In the genomic region with DNA sequence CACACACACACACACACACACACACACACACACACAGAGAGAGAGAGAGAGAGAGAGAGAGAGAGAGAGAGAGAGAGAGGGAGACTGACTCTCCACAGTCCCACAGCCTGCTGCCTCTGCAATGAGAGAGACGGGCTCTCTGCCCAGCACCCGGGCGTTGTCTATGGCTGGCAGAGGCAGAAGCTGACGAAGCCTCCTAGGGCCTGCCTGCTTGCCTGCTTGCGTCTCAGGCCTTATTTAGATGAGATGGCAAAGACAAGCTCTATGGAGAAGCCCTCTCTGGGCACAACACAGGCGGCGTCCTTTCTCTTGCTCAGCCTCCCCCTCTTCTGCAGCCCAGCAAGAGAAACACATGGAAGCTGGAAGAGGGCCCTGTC, we compare ENCODE assay signal across 8 mouse cellular contexts. TPM values are rescaled to one million over a fixed set of nuclear protein-coding genes. Genes with fewer than 3 reads are reported as not detected.
A peak's percentile ranks its signal among the peaks of the same experiment; 100 is the strongest.
DNase-seq lines count a peak whose midpoint lies in the region; ATAC-seq and TF ChIP-seq lines count a peak whose summit lies in the region.

No protein-coding gene starts in this region.

- 0 out of 2 replicates have a peak overlapping the region, but pooled peaks have one; percentile 14 for H3K4me2 ChIP-seq in forebrain, embryonic 14.5 days (ENCODE audit: low read length)
- no peak overlapping the region for H3K4me2 ChIP-seq in forebrain, embryonic 16.5 days (ENCODE audit: low read length)
- H3K4me2 ChIP-seq in midbrain, postnatal 0 days (ENCODE audit: low read depth, low read length, poor library complexity, severe bottlenecking), result no peak overlapping the region
- no peak overlapping the region for H3K4me2 ChIP-seq in midbrain, embryonic 15.5 days

- no peak overlapping the region for H3K27ac ChIP-seq in forebrain, embryonic 14.5 days (ENCODE audit: low read depth, low read length)
- no peak overlapping the region for H3K27ac ChIP-seq in forebrain, embryonic 16.5 days (ENCODE audit: low read length)
- no peak overlapping the region for H3K27ac ChIP-seq in midbrain, postnatal 0 days (ENCODE audit: low read depth, low read length)
- H3K27ac ChIP-seq in midbrain, embryonic 15.5 days, result no peak overlapping the region
- peak overlapping the region; percentile 99 for H3K27ac ChIP-seq in layer of hippocampus, adult 2 months
- H3K27ac ChIP-seq in midbrain, embryonic 10.5 days (replicated peaks), result no peak overlapping the region

- no peaks in the 10 kb centered on the region for H3K36me3 ChIP-seq in forebrain, embryonic 14.5 days (ENCODE audit: control insufficient read depth, insufficient read depth, low read length)
- no peaks in the 10 kb centered on the region for H3K36me3 ChIP-seq in forebrain, embryonic 16.5 days (ENCODE audit: control insufficient read depth, insufficient read depth)
- H3K36me3 ChIP-seq in midbrain, postnatal 0 days (ENCODE audit: insufficient read depth, low read length), result no peaks in the 10 kb centered on the region
- H3K36me3 ChIP-seq in midbrain, embryonic 15.5 days (replicated peaks), result no peaks in the 10 kb centered on the region
- no peaks in the 10 kb centered on the region for H3K36me3 ChIP-seq in midbrain, embryonic 10.5 days

- no peak for TF ChIP-seq CTCF in midbrain, postnatal 0 days (IDR thresholded peaks at IDR 0.05)
- TF ChIP-seq CTCF in layer of hippocampus, adult 2 months (conservative IDR thresholded peaks at IDR 0.05), result no peak

- peaks cover 14% of the 10 kb centered on the region; the same call in 1 of the 2 replicates for H3K4me1 ChIP-seq in forebrain, embryonic 14.5 days (ENCODE audit: control insufficient read depth, insufficient read depth, low read length)
- H3K4me1 ChIP-seq in forebrain, embryonic 16.5 days (replicated peaks; ENCODE audit: control insufficient read depth, insufficient read depth, low read length), result peaks cover 44% of the 10 kb centered on the region
- H3K4me1 ChIP-seq in midbrain, postnatal 0 days (ENCODE audit: insufficient read depth, low read length), result peaks cover 5% of the 10 kb centered on the region; the same call in 1 of the 2 replicates
- H3K4me1 ChIP-seq in midbrain, embryonic 15.5 days, result peaks cover 38% of the 10 kb centered on the region
- H3K4me1 ChIP-seq in midbrain, embryonic 10.5 days, result peaks cover 47% of the 10 kb centered on the region

- DNase-seq in forebrain, embryonic 14.5 days (ENCODE audit: low spot score), result peak; percentile 60
- no peak for DNase-seq in midbrain, postnatal 0 days (ENCODE audit: low spot score)
- peak; percentile 72 to 78 for DNase-seq in layer of hippocampus, adult 2 months (ENCODE audit: low spot score in 2 of 2)
- peak; percentile 61 for DNase-seq in right cerebral cortex, postnatal 4 days
- no peak for DNase-seq in midbrain, embryonic 10.5 days (ENCODE audit: low spot score)
- DNase-seq in testis, postnatal 10 days (ENCODE audit: low spot score), result no peak

- H3K4me3 ChIP-seq in forebrain, embryonic 14.5 days (ENCODE audit: low read depth, low read length), result no peak overlapping the region
- H3K4me3 ChIP-seq in forebrain, embryonic 16.5 days (replicated peaks; ENCODE audit: low read length), result no peak overlapping the region
- no peak overlapping the region for H3K4me3 ChIP-seq in midbrain, postnatal 0 days (ENCODE audit: low read depth, low read length)
- H3K4me3 ChIP-seq in midbrain, embryonic 15.5 days, result no peak overlapping the region
- peak overlapping the region; percentile 30 for H3K4me3 ChIP-seq in layer of hippocampus, adult 2 months
- H3K4me3 ChIP-seq in midbrain, embryonic 10.5 days, result no peak overlapping the region

- peaks cover 41% of the 10 kb centered on the region for H3K27me3 ChIP-seq in forebrain, embryonic 14.5 days (replicated peaks; ENCODE audit: control insufficient read depth, insufficient read depth, low read length)
- H3K27me3 ChIP-seq in forebrain, embryonic 16.5 days (replicated peaks; ENCODE audit: control insufficient read depth, insufficient read depth, low read length), result peaks cover 34% of the 10 kb centered on the region
- H3K27me3 ChIP-seq in midbrain, postnatal 0 days (ENCODE audit: insufficient read depth, low read length), result 0 out of 2 replicates have a peak, but pooled peaks cover 3% of the 10 kb centered on the region
- peaks cover 37% of the 10 kb centered on the region for H3K27me3 ChIP-seq in midbrain, embryonic 15.5 days (replicated peaks)
- H3K27me3 ChIP-seq in midbrain, embryonic 10.5 days (ENCODE audit: low read depth, poor library complexity, severe bottlenecking), result peaks cover 79% of the 10 kb centered on the region

- WGBS in forebrain, embryonic 14.5 days, result 31% methylated on average over 7 of the region's 7 CpGs
- 30% methylated on average over 7 of the region's 7 CpGs for WGBS in forebrain, embryonic 16.5 days
- WGBS in midbrain, postnatal 0 days, result 29% methylated on average over 7 of the region's 7 CpGs
- WGBS in midbrain, embryonic 15.5 days, result 39% methylated on average over 7 of the region's 7 CpGs
- 50% methylated on average over 7 of the region's 7 CpGs for WGBS in midbrain, embryonic 10.5 days

- no peak overlapping the region for H3K9ac ChIP-seq in forebrain, embryonic 14.5 days (ENCODE audit: low read length)
- H3K9ac ChIP-seq in forebrain, embryonic 16.5 days (replicated peaks; ENCODE audit: low read depth, low read length), result no peak overlapping the region
- 0 out of 2 replicates have a peak overlapping the region, but pooled peaks have one; percentile 13 for H3K9ac ChIP-seq in midbrain, postnatal 0 days (replicated peaks; ENCODE audit: low read length, poor library complexity, severe bottlenecking)
- H3K9ac ChIP-seq in midbrain, embryonic 15.5 days, result no peak overlapping the region

- no peaks in the 10 kb centered on the region for H3K9me3 ChIP-seq in forebrain, embryonic 14.5 days (replicated peaks; ENCODE audit: control insufficient read depth, low read length)
- no peaks in the 10 kb centered on the region for H3K9me3 ChIP-seq in forebrain, embryonic 16.5 days (ENCODE audit: control insufficient read depth, low read length)
- no peaks in the 10 kb centered on the region for H3K9me3 ChIP-seq in midbrain, postnatal 0 days (ENCODE audit: low read length)
- no peaks in the 10 kb centered on the region for H3K9me3 ChIP-seq in midbrain, embryonic 15.5 days
- no peaks in the 10 kb centered on the region for H3K9me3 ChIP-seq in midbrain, embryonic 10.5 days (replicated peaks)

- no peak for ATAC-seq in forebrain, embryonic 14.5 days
- no peak for ATAC-seq in forebrain, embryonic 16.5 days
- no peak for ATAC-seq in midbrain, postnatal 0 days (ENCODE audit: low FRiP score)
- ATAC-seq in midbrain, embryonic 15.5 days (replicated peaks), result no peak

RNA-seq across cellular contexts. Expression of a gene that starts 4.6 kb away (rescaled TPM):
- polyA plus RNA-seq in forebrain, embryonic 14.5 days (2014; fragmentation: Nextera tagmentation; extraction: Ambion mirVana), result 2.7 and 3.4 TPM in 2 replicates
- 3.4 and 3.6 TPM in 2 replicates for polyA plus RNA-seq in forebrain, embryonic 16.5 days (2015; fragmentation: Nextera tagmentation; extraction: Ambion mirVana)
- total RNA-seq in midbrain, postnatal 0 days (2014; rRNA removed), result 20.5 and 24.4 TPM in 2 replicates
- polyA plus RNA-seq in midbrain, postnatal 0 days (2015; fragmentation: Nextera tagmentation; extraction: Ambion mirVana), result 8.7 and 9.2 TPM in 2 replicates
- polyA plus RNA-seq in midbrain, embryonic 15.5 days (2015; fragmentation: Nextera tagmentation; extraction: Ambion mirVana), result 4.4 and 4.8 TPM in 2 replicates
- total RNA-seq in layer of hippocampus, adult 2 months (2021), result 10 to 100 TPM; 27.4 to 29.3 TPM
- polyA plus RNA-seq in midbrain, embryonic 10.5 days (2016; fragmentation: Nextera tagmentation; extraction: Ambion mirVana), result 1.4 and 1.7 TPM in 2 replicates

RNA-seq across cellular contexts. Expression of a gene that starts 39.3 kb away (rescaled TPM):
- polyA plus RNA-seq in forebrain, embryonic 14.5 days (2014; fragmentation: Nextera tagmentation; extraction: Ambion mirVana), result 1.6 and 2.1 TPM in 2 replicates
- polyA plus RNA-seq in forebrain, embryonic 16.5 days (2015; fragmentation: Nextera tagmentation; extraction: Ambion mirVana), result 3.0 and 4.0 TPM in 2 replicates
- total RNA-seq in midbrain, postnatal 0 days (2014; rRNA removed), result 7.7 and 14.9 TPM in 2 replicates
- 3.4 and 3.5 TPM in 2 replicates for polyA plus RNA-seq in midbrain, postnatal 0 days (2015; fragmentation: Nextera tagmentation; extraction: Ambion mirVana)
- polyA plus RNA-seq in midbrain, embryonic 15.5 days (2015; fragmentation: Nextera tagmentation; extraction: Ambion mirVana), result 4.7 and 5.8 TPM in 2 replicates
- total RNA-seq in layer of hippocampus, adult 2 months (2021), result 10 to 100 TPM; 49.8 to 50.3 TPM
- polyA plus RNA-seq in midbrain, embryonic 10.5 days (2016; fragmentation: Nextera tagmentation; extraction: Ambion mirVana), result 2.9 and 3.5 TPM in 2 replicates

Comparison
In these comparisons a context has a peak if more than half of its experiments do, and no peak if none do; other contexts are left out.
1. DNase-seq: peak in forebrain, embryonic 14.5 days (single experiment), layer of hippocampus, adult 2 months (2 of 2) and right cerebral cortex, postnatal 4 days (single experiment); none in midbrain, postnatal 0 days (single experiment), midbrain, embryonic 10.5 days (single experiment) and testis, postnatal 10 days (single experiment).